Mouse (Mus musculus): ENCODE results near the gene Vdac2.
A peak's percentile ranks its signal among the peaks of the same experiment; 100 is the strongest.

Vdac2 gene

GRCm38 (mm10) chr14:21824938-21825337 is at the start of gene Vdac2:
Gene Vdac2 (plus strand): TSS chr14:21825238.
- DNase-seq (ENCODE audit: low spot score), result no peak

DNA sequence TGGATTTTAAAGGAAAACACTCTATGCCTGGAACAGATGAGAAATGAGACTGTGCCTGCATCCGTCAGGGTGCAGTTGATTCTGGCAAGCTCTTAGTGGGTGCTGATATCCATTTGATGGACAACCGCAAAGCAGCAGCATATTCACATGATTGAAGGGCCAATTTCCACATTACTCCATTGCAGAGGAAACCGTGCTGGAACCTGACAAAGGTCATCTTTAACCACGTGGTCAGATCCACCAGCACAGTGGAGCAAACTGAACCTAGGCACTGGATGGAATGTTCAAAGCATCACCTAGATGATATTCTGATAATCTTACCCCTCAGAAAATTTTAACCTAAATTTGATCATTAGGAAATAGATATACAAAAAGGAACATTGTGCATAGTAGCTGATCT is 48.8 kb upstream of the Vdac2 start:
- DNase-seq (ENCODE audit: low spot score), result no peak

DNA sequence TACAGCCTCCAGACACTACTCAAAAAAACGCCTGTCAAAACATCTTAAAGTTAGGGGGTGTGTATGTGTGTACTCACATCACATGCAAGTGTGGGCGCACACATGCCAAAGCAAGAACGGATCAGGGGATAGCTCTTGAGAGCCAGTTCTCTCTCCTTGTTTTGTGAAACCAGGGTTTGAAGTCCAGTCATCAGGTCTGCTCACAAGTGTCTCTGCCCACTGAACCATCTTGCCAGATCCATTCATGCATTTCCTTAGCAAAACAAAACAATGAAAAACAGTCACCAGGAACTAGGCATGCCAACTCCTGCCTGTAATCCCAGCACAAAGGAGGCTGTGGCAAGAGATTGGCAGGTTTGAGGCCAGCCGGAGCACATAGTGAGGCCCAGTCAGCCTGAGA is 38.5 kb upstream of the Vdac2 start:
- DNase-seq (ENCODE audit: low spot score), result no peak

DNA sequence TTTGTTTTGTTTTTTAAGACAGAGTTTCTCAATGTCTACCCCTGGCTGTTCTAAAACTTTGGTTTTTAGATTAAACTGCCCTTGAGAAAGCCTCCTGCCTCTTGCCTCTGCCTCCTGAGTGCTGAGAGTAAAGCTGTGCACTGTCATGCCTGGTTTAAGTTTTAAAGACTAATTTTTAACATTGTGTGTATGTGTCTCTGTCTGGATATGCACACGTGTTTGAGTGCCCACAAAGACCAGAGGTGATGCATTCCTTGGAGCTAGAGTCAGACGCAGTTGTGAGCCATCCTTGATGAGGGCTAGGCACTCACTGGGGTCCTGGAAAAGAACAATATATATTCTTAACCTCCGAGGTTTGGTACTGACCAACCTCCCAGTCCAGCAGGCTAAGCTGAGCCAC is 37.7 kb upstream of the Vdac2 start:
- no peak for DNase-seq (ENCODE audit: low spot score)

DNA sequence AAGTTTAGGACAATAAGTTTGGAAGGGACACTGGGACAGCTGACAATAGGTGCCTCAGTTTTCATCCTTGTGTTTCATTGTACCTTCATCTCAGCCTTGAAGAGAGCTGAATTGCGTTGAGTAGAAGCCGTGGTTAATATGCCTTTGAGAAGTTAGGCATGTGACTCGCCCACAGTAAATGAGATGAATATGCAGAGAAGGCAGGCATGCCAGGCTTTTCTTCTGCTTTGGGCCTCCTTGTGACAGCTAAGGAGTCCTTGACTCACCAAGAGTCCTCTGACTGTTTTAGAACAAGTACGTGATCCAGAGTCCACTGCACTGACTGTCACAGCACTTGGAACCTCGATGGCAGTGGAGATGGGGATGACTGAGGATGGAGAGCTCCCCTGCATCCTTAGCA is 36.9 kb upstream of the Vdac2 start:
- no peak for DNase-seq (ENCODE audit: low spot score)

DNA sequence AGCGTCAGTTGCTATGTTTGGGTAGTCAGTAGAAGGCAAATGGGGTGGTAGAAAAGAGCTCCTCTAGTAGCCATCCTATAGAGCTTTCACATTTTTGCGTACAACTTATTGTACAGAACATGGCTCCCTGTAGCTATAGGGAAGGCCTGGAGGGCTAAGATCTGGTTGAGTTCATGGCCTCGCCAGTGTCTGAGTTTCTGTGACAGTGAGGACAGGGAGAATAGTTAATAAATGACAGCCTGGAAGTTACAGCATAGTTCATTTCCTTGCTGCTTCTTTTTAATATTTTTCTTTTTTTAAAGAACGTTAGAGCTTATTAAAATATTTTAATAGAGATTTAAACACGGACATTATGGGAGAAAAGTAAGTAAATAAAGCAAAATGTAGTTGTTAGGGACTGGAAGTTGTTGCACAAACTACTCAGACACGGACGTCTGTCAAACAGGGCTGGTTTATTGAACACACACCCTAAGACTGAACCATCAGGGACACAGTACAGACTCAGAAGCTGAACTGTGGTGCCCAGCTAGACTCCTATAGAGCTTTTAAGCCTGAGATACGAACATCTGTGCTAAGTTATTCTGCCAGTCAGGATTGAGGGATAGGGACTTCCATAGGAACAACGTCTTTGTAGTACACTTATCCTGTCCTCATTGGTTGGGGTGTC is 34.3 kb upstream of the Vdac2 start:
- no peak for DNase-seq (ENCODE audit: low spot score)

GRCm38 (mm10) chr14:21791722-21792121 is 33.3 kb upstream of the Vdac2 start:
- DNase-seq (ENCODE audit: low spot score), result no peak

- no peak for DNase-seq (ENCODE audit: low spot score)
Measured at GRCm38 (mm10) chr14:21792250-21792649, 32.8 kb upstream of the Vdac2 start.

DNA sequence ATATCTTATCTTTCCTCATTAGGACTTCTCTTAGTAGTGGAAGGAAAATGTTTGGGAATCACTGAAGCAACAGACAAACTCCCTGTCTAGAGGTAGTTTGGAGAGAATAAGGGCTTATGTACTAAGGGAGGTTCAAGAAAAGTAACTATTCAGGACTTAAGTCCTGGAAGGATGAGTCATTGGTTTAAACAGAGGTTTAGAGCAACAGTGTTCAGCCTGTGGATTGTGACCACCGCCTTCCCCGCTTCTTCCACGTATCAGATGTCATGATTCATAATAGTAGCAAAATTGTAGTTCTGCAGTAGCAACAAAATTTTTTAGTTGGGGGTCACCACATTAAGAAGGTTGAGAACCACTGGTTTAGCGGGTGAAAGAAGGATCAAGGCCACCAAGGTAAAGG is 24.4 kb upstream of the Vdac2 start:
- no peak for DNase-seq (ENCODE audit: low spot score)

DNA sequence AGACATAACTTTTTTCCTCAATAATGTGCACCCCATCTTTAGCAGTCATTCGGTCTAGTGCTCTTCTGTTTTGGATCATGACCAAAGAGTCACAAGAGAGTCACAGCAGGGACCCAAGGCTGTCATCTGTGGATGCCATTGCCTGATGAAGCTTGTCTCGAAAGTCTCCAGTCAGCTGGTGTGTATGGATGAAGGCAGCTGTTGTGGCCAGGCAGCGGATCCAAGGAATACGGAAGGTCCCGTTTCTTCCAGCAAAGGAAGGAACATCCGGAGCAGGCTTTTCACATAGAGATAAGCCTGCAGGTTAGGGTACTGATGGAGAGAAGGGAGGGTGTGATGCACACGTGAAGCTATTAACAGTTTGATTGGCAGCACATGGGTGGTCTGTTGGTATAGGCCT is 23.4 kb upstream of the Vdac2 start:
- no peak for DNase-seq (ENCODE audit: low spot score)

DNA sequence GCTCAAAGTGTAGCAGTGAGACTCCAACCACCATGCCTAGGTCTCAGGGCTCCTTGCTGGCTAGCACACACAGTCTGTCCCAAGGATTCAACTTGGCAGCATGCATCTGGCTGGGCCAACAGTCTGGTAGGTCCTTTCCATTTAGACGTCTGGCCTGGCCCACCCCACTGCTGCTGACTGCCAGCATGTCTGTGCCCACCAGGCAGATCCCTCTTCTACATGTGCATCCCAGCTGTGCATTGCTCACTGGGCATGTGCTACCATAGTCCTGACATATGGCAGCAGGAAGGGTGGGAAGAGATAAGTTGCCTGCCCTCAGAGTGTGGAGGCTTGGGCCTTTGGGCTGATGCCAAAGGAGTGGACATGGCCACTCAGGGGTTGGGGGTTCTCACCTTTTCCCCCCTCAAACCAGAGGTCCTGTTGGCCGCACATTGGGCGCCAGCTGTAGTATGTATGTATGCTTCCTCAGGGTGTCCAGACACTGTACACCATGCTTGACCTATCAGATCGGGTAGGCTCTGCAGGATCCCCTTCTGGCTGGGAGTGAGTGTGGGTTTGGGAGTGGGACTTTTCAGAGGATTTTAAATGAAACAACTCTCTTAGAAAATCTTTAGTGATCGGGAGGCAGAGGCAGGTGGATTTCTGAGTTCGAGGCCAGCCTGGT is 22.4 kb upstream of the Vdac2 start:
- DNase-seq (ENCODE audit: low spot score), result no peak

DNA sequence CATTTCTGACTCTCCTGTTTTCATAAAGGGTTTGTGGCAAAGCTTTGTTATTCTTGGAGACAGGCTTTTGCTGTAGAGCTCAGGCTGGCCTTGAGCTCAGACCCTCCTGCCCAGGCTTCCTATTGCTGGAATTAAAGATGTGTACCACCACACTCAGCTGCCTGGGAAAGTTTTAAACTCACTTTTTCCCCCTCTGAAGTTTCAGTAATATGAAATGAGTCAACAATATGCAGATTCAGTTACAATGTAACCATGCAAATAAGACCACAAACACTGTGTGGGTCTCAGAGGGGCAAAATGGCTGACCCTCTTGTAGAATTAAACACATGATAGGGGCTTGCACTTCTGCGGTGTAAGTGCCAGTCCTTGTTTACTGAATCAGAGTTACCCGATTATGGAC is 18.8 kb upstream of the Vdac2 start:
- no peak for DNase-seq (ENCODE audit: low spot score)

DNA sequence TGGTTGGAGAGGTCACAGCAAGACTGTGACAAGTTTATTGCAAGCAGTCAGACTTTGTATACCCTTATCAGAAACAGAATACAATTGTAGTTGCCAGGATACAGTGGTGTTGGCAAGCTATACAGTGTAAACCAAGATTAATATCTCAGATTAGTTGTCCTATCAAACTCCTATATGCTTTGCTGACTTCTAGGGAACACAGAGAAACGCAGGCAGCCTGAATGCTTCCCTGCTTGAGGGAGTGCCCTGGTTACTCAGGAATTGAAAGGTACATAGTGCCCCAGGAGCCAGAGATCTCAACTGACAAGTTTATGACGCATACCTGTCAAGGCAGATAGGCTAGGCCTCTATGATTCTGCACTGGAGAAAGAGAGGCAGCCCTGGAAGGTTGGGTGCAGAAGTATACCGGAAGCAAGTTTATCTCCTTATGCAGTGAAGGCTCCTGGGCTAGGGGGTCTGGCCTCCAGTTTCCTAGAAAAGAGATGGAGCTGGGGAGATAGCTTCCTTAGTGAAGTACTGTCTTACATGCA is 18.3 kb upstream of the Vdac2 start:
- DNase-seq (ENCODE audit: low spot score), result no peak

DNA sequence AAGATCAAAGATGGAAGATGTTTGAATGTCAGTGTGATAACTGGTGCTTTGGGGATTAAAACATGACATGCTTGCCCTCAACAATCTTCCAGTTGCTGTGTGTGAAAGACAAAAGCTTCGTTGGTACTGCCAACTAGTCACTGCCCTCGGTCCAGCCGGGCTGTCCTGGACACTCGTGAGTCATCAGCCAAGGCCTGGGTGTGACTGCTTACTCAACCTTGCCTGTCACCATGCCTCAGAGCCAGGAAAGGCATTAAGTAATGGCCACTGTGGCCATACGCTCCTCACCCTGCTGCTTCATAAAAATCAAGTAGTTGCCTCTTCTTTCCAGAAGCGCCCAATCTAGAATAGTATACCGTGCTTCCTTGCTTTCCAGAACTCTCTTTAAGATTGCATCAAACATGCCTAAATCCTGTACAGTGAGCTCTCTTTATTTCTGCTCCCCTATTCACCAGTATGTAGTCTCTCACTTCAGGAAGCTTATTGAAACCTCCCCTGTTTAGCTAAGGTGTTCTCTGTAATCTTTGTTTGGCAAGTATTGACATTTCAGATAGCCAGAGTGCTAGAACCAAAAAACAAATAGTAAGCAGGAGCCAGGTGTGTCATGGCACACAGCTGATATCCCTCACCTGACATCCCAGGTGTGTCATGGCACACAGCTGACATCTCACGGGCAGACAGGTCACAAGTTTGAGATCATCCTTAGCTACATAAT is 16.7 kb upstream of the Vdac2 start:
- no peak for DNase-seq (ENCODE audit: low spot score)

DNA sequence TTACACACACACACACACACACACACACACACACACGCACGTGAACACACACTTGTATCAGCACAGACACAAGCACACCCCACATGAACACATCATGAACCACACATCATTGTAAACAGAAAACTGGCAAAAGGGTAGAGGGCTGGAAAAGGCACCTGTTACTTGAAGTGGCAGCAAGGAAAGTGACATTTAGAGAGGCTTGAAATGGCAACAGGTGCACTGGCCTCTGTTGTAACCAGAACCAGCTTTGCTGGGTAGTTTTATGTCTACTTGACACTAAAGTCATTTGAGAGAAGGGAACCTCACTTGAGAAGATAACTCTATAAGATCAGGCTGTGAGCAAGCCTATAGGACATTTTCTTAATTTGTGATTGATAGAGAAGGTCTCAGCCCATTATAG is 15.6 kb upstream of the Vdac2 start:
- no peak for DNase-seq (ENCODE audit: low spot score)

GRCm38 (mm10) chr14:21811301-21811700 is 13.7 kb upstream of the Vdac2 start:
- DNase-seq (ENCODE audit: low spot score), result no peak

DNA sequence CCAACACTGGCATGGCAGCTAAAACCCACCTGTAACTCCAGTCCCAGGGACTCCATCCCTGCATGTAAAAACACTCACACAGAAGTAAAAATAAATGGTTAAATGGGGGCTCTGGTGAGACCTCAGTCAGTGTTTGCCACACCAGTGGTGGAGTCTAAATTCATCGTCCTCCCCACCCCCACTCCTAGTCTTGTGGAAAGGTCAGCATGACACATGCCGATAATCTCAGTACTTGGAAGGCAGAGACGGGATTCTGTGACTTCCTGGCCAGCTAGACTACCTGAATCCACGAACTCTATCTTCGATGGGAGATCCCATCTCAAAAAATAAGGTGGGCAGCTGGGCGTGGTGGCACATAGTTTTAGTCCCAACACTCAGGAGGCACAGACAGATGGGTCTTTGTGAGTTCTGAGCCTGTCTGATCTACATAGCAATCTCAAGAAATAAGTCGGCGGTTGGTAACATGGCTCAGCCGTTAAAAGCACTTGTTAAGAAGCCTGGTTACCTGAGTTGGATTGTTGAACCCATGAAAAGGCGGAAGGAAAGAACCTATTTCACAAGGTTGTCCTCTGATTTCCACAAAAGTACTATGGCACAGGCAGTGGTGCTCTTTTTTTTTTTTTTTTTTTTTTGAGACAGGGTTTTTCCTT is 13.2 kb upstream of the Vdac2 start:
- DNase-seq (ENCODE audit: low spot score), result no peak

GRCm38 (mm10) chr14:21812590-21813162 is 12.4 kb upstream of the Vdac2 start:
- DNase-seq (ENCODE audit: low spot score), result peak; percentile 83

DNA sequence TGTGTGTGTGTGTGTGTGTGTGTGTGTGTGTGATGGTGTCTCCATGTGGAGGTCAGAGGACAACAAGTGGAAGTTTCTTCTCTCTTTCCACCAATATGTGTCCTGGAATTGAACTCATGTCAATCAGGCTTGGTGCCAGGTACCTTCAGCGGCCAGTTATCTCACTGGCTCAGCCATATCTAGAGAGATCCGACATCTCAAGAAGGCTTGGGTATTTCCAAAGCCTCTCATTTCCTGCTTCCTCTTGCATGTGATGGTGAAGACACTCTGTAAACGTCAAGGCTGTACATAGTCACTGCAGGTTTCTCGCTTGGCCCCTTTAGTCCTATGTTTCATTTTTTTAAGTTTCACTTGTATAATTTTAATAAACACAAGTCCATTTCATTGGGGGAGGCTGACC is 11.8 kb upstream of the Vdac2 start:
- no peak for DNase-seq (ENCODE audit: low spot score)

DNA sequence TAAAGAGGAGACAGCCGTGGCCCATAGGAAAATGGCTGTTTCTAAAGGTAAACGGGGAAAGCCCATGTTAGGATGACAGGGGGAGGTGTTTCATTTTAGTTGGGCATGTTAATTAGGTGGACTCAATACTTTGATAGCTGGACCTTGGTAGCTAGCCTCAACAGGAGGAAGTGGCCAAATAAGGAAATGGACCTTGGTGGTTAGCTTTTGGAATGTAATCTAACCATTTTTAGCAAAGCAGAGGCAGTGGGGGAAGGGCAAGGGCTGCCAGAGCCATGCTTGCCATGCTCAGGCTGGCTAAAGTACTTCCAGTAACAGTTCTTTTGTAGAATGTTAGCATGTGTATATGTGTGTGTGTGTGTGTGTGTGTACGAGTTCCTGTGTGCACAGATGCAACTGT is 11.2 kb upstream of the Vdac2 start:
- DNase-seq (ENCODE audit: low spot score), result no peak

- DNase-seq (ENCODE audit: low spot score), result no peak
Measured at GRCm38 (mm10) chr14:21814606-21815005, 10.4 kb upstream of the Vdac2 start.

DNA sequence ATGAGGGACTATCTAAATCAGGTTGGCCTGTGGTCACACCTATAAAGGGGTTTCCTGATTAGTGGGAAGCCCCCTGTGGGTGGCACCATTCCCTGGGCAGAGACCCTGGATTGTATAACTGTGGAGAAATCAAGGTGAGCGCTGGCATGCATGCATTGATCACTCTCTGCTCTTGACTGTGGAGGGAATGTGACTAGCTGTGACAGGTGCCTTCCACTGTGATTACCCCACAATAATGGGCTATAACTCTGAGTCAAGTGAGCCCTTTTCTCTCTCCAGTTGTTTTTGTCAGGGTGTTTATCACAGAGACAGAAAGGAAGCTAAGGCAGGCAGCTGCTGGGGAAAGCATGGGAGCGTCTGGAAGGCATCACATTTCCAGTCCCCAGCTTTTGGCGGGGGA is 8.8 kb upstream of the Vdac2 start:
- DNase-seq (ENCODE audit: low spot score), result no peak

All from embryo, embryonic 10 days (tissue).